Comparison of ENCODE assay signal across 19 mouse cellular contexts in genomic region chr7:126220611-126221010, GRCm38 (mm10). TPM values are rescaled to one million over a fixed set of nuclear protein-coding genes. Genes with fewer than 3 reads are reported as not detected.
DNase-seq lines count a peak whose midpoint lies in the region; TF ChIP-seq lines count a peak whose summit lies in the region.
"Had no signal": no experiment of that assay in that cellular context is flagged by ENCODE, and none has a peak within 500 bp of the region (broad histone marks: within the 10 kb centered on the region; RNA-seq: fewer than 3 reads in every experiment).

No protein-coding gene starts in this region.

- DNase-seq in ES-E14 (ENCODE audit: low read depth, low spot score) (no peak), ZHBTc4 (ENCODE audit: low read depth, low spot score) (peak; percentile 91)
- no peak for DNase-seq in thymus, adult 2 months
- DNase-seq in thymus, postnatal 25 days = no peak
- DNase-seq: adrenal gland, adult 2 months; adrenal gland, postnatal 10 days; adrenal gland, postnatal 25 days; B cell, adult 2 months; cerebellum, adult 11 months; cerebellum, adult 18-20 months; cerebellum, adult 8-10 months; cerebellum, adult 9-11 months; cerebellum, postnatal 14 days; cerebellum, postnatal 36 days; embryo, embryonic 11 days had no signal

- 0 out of 2 replicates have a peak, but pooled peaks have one; percentile 7 for TF ChIP-seq EP300 in ES-Bruce4 (IDR thresholded peaks at IDR 0.05; ENCODE audit: insufficient read depth, low read depth, low read length)

- TF ChIP-seq POLR2A in ES-Bruce4 (IDR thresholded peaks at IDR 0.05; ENCODE audit: insufficient read depth, low read length) = no peak
- no peak for TF ChIP-seq POLR2A in thymus, adult 2 months (IDR thresholded peaks at IDR 0.05; ENCODE audit: control insufficient read depth, extremely low read depth, insufficient read depth, low read length, poor library complexity)

- H3K4me1 ChIP-seq in ES-Bruce4 (ENCODE audit: control insufficient read depth, insufficient read depth, low read length) (peaks cover 6% of the 10 kb centered on the region), ES-E14 (ENCODE audit: control insufficient read depth in 2 of 2, insufficient read depth in 2 of 2, low read length in 2 of 2, poor library complexity in 1 of 2) (peaks cover 4 to 22% of the 10 kb centered on the region in 2 experiments; a peak in 3 of 4 replicates)
- H3K4me1 ChIP-seq in thymus, adult 2 months (replicated peaks; ENCODE audit: control insufficient read depth, insufficient read depth, low read length) = peaks cover 3% of the 10 kb centered on the region; the same call in 1 of the 2 replicates
- H3K4me1 ChIP-seq: embryonic facial prominence, embryonic 12.5 days; forebrain, embryonic 10.5 days; forebrain, embryonic 12.5 days had no signal

- WGBS in thymus, adult 2 months = 75% methylated on average over 1 of the region's 1 CpGs

- in situ Hi-C loops in ES-E14 (cut with MboI; ENCODE audit: low sequenced_read_pairs in 2 of 2, unreplicated experiment in 2 of 2) = no loop called here

- H3K27me3 ChIP-seq in ES-Bruce4 (ENCODE audit: control insufficient read depth, insufficient read depth, low read length, poor library complexity, severe bottlenecking) = no peaks in the 10 kb centered on the region; the same call in 1 of the 2 replicates
- H3K27me3 ChIP-seq in thymus, adult 2 months (ENCODE audit: control insufficient read depth, insufficient read depth, low read length) = no peaks in the 10 kb centered on the region
- H3K27me3 ChIP-seq: embryonic facial prominence, embryonic 12.5 days had no signal

- H3K9ac ChIP-seq in ES-Bruce4 (ENCODE audit: low read depth, poor library complexity, severe bottlenecking) (no peak overlapping the region), ES-E14 (ENCODE audit: insufficient read depth, low read depth, low read length, poor library complexity, severe bottlenecking) (no peak overlapping the region)
- H3K9ac ChIP-seq: embryonic facial prominence, embryonic 12.5 days; forebrain, embryonic 12.5 days had no signal

- H3K9me3 ChIP-seq in ES-Bruce4 (replicated peaks; ENCODE audit: control insufficient read depth, insufficient read depth, low read length, poor library complexity, severe bottlenecking) (no peaks in the 10 kb centered on the region), ES-E14 (ENCODE audit: control insufficient read depth, insufficient read depth, low read depth, low read length) (no peaks in the 10 kb centered on the region)
- H3K9me3 ChIP-seq: embryonic facial prominence, embryonic 12.5 days; forebrain, embryonic 10.5 days; forebrain, embryonic 12.5 days had no signal

- no peak for TF ChIP-seq CTCF in ES-Bruce4 (IDR thresholded peaks at IDR 0.05; ENCODE audit: low read depth, low read length)
- no peak for TF ChIP-seq CTCF in thymus, adult 2 months (IDR thresholded peaks at IDR 0.05; ENCODE audit: borderline replicate concordance, control insufficient read depth, extremely low read depth, insufficient read depth, low read length, poor library complexity)

- H3K36me3 ChIP-seq in ES-Bruce4 (ENCODE audit: control insufficient read depth, insufficient read depth, low read length, poor library complexity, severe bottlenecking) (no peaks in the 10 kb centered on the region), ES-E14 (ENCODE audit: control insufficient read depth, insufficient read depth, low read length, poor library complexity, severe bottlenecking) (no peaks in the 10 kb centered on the region; the same call in 1 of the 2 replicates)
- H3K36me3 ChIP-seq in thymus, adult 2 months (ENCODE audit: control insufficient read depth, insufficient read depth, low read length) = no peaks in the 10 kb centered on the region
- H3K36me3 ChIP-seq: embryonic facial prominence, embryonic 12.5 days; forebrain, embryonic 10.5 days; forebrain, embryonic 12.5 days had no signal

- H3K27ac ChIP-seq in ES-Bruce4 (ENCODE audit: insufficient read depth, low read length) = 0 out of 2 replicates have a peak overlapping the region, but pooled peaks have one; percentile 47
- H3K27ac ChIP-seq in ES-E14 (ENCODE audit: insufficient read depth, low read depth, low read length, poor library complexity, severe bottlenecking) = peak overlapping the region; percentile 68
- no peak overlapping the region for H3K27ac ChIP-seq in thymus, adult 2 months (ENCODE audit: control insufficient read depth, insufficient read depth, low read length)
- H3K27ac ChIP-seq: embryonic facial prominence, embryonic 12.5 days; forebrain, embryonic 10.5 days; forebrain, embryonic 12.5 days had no signal

- H3K4me3 ChIP-seq in ES-Bruce4 (ENCODE audit: low read depth, low read length) (no peak overlapping the region), ES-E14 (ENCODE audit: insufficient read depth in 1 of 2, low read depth in 1 of 2, low read length in 2 of 2, poor library complexity in 1 of 2, severe bottlenecking in 1 of 2) (no peak overlapping the region)
- no peak overlapping the region for H3K4me3 ChIP-seq in thymus, adult 2 months (ENCODE audit: control insufficient read depth, insufficient read depth, low read length)
- H3K4me3 ChIP-seq: embryonic facial prominence, embryonic 12.5 days; forebrain, embryonic 10.5 days; forebrain, embryonic 12.5 days had no signal

TF ChIP-seq in ES-E14, 5 proteins besides CTCF, POLR2A, EP300 and RAD21:
- TF ChIP-seq ZNF384 (IDR thresholded peaks at IDR 0.05; ENCODE audit: low read depth, low read length) (no peak), ZC3H11A (IDR thresholded peaks at IDR 0.05; ENCODE audit: borderline replicate concordance, low read depth, low read length) (no peak), MAFK (IDR thresholded peaks at IDR 0.05; ENCODE audit: insufficient read depth, low read depth, low read length) (no peak), CHD2 (IDR thresholded peaks at IDR 0.05; ENCODE audit: low read depth, low read length) (no peak), HCFC1 (IDR thresholded peaks at IDR 0.05; ENCODE audit: borderline replicate concordance, insufficient read depth, low read length) (no peak)

RNA-seq across cellular contexts. Expression of gene Xpo6, which starts 20.3 kb away (rescaled TPM):
- polyA plus RNA-seq in ES-Bruce4 (2011; ENCODE audit: insufficient read depth, insufficient read length, low read depth, missing spikeins) = 126 and 136 TPM in 2 replicates
- 92.7 and 105 TPM in 2 replicates for total RNA-seq in ES-E14 (2012; rRNA removed)
- 454 and 499 TPM in 2 replicates for polyA plus RNA-seq in thymus, adult 2 months (2012; rRNA removed)

RNA-seq across cellular contexts. Expression of gene Sbk1, which starts 51.8 kb away (rescaled TPM):
- polyA plus RNA-seq in ES-Bruce4 (2011; ENCODE audit: insufficient read depth, insufficient read length, low read depth, missing spikeins) = 24.7 TPM in 2 replicates
- total RNA-seq in ES-E14 (2012; rRNA removed) = 18.6 and 34.6 TPM in 2 replicates
- 78.1 and 82.0 TPM in 2 replicates for polyA plus RNA-seq in thymus, adult 2 months (2012; rRNA removed)
